Mouse (Mus musculus) left cerebral cortex, adult 2 months (tissue): ENCODE measurements at regions not wholly inside any gene's neighbourhood (a gene's known extent, or its start where the extent isn't known, plus 50 kb on each side); places are given as distances from the start of the nearest gene placed in this dataset.
A peak's percentile ranks its signal among the peaks of the same experiment; 100 is the strongest.

ENCODE experiments used
- DNase-seq, 2 experiments: peaks; one replicate each; pipeline ENCODE4 v3.0.0; 2021 to 2022; ENCODE audit warnings: low spot score in 2 of 2, mixed read lengths in 1 of 2; ENCODE audit errors: extremely low spot score in 1 of 2
- H3K27ac ChIP-seq: fragments of 200-600 bp; 2 replicates; pipeline ENCODE4 v1.8.1; 2022
- H3K4me3 ChIP-seq: fragments of 200-600 bp; 2 replicates; pipeline ENCODE4 v1.8.1; 2022
- CTCF ChIP-seq: fragments of 200-600 bp; IDR thresholded peaks from 2 replicates; pipeline ENCODE4 v1.8.1; 2022; ENCODE audit warnings: antibody characterized with exemption, mild to moderate bottlenecking, moderate library complexity
- intact Hi-C: fragments of 180-260 bp; cut with DNase I; formaldehyde crosslinking; loops from one replicate; pipeline ENCODE4 v1.15.1; 2025

- H3K4me3 ChIP-seq, result no peak overlapping the region
- no peak overlapping the region for H3K27ac ChIP-seq
- intact Hi-C loops, result no loop called here
- DNase-seq, result no peak
- TF ChIP-seq CTCF, result peak; percentile 22
Measured at GRCm38 (mm10) chr10:126386430-126386829, 420.5 kb downstream of the Lrig3 start.

GRCm38 (mm10) chr10:126385644-126386043, 419.7 kb downstream of the Lrig3 start:
- H3K4me3 ChIP-seq, result no peak overlapping the region
- intact Hi-C loops, result no loop called here
- no peak for DNase-seq
- TF ChIP-seq CTCF, result no peak
- H3K27ac ChIP-seq, result no peak overlapping the region

- Histone ChIP-seq H3K4me3 (no peak overlapping the region), H3K27ac (no peak overlapping the region)
- no peak for TF ChIP-seq CTCF
- DNase-seq, result no peak
- intact Hi-C loops, result no loop called here
Measured at GRCm38 (mm10) chr10:126380381-126380780, 414.4 kb downstream of the Lrig3 start.

- intact Hi-C loops, result no loop called here
- Histone ChIP-seq H3K27ac (no peak overlapping the region), H3K4me3 (no peak overlapping the region)
- DNase-seq, result no peak
- no peak for TF ChIP-seq CTCF
Measured at GRCm38 (mm10) chr10:126379239-126379638, 413.3 kb downstream of the Lrig3 start.

GRCm38 (mm10) chr10:126373906-126374305, 407.9 kb downstream of the Lrig3 start:
- Histone ChIP-seq H3K27ac (no peak overlapping the region), H3K4me3 (no peak overlapping the region)
- intact Hi-C loops, result no loop called here
- TF ChIP-seq CTCF, result no peak
- DNase-seq, result peak in 1 of 2 experiments; percentile 16

GRCm38 (mm10) chr10:126371881-126372280, 405.9 kb downstream of the Lrig3 start:
- Histone ChIP-seq H3K27ac (no peak overlapping the region), H3K4me3 (no peak overlapping the region)
- intact Hi-C loops, result no loop called here
- no peak for DNase-seq
- TF ChIP-seq CTCF, result no peak

GRCm38 (mm10) chr10:126349076-126349475, 383.1 kb downstream of the Lrig3 start:
- Histone ChIP-seq H3K27ac (no peak overlapping the region), H3K4me3 (no peak overlapping the region)
- TF ChIP-seq CTCF, result no peak
- no peak for DNase-seq
- intact Hi-C loops, result no loop called here

GRCm38 (mm10) chr10:126337426-126337825, 371.5 kb downstream of the Lrig3 start:
- intact Hi-C loops, result loop anchor here (10.0 kb wide), 3 partner anchors 333 to 527 kb away; no protein-coding TSS in a partner anchor
- DNase-seq, result no peak
- TF ChIP-seq CTCF, result peak; percentile 31

GRCm38 (mm10) chr10:126333786-126334185, 367.8 kb downstream of the Lrig3 start:
- intact Hi-C loops, result loop anchor here (5.0 to 10.0 kb wide), 5 partner anchors 199 to 546 kb away; no protein-coding TSS in a partner anchor
- TF ChIP-seq CTCF, result no peak
- Histone ChIP-seq H3K4me3 (no peak overlapping the region), H3K27ac (no peak overlapping the region)
- DNase-seq, result no peak

More at GRCm38 (mm10) chr10:126337426-126337825, 371.5 kb downstream of the Lrig3 start:
- Histone ChIP-seq H3K4me3 (no peak overlapping the region), H3K27ac (no peak overlapping the region)

GRCm38 (mm10) chr10:126330305-126330969, 364.5 kb downstream of the Lrig3 start:
- peak; percentile 89 for TF ChIP-seq CTCF
- Histone ChIP-seq H3K4me3 (peak overlapping the region; percentile 33; the same call in 1 of the 2 replicates), H3K27ac (no peak overlapping the region)
- intact Hi-C loops, result loop anchor here (1.0 to 10.0 kb wide), 6 partner anchors 202 to 605 kb away; no protein-coding TSS in a partner anchor
- DNase-seq, result peak; percentile 85 to 92

GRCm38 (mm10) chr10:126320831-126321230, 354.9 kb downstream of the Lrig3 start:
- Histone ChIP-seq H3K4me3 (no peak overlapping the region), H3K27ac (no peak overlapping the region)
- TF ChIP-seq CTCF, result no peak
- DNase-seq, result no peak
- intact Hi-C loops, result no loop called here

GRCm38 (mm10) chr10:126319795-126320194, 353.8 kb downstream of the Lrig3 start:
- intact Hi-C loops, result no loop called here
- H3K27ac ChIP-seq, result no peak overlapping the region
- no peak for DNase-seq
- H3K4me3 ChIP-seq, result no peak overlapping the region
- no peak for TF ChIP-seq CTCF

- no peak for TF ChIP-seq CTCF
- intact Hi-C loops, result no loop called here
- DNase-seq, result no peak
- Histone ChIP-seq H3K4me3 (no peak overlapping the region), H3K27ac (no peak overlapping the region)
Measured at GRCm38 (mm10) chr10:126299962-126300361, 334.0 kb downstream of the Lrig3 start.
